Mouse (Mus musculus): Measurements from ENCODE around the gene Adam12. TPM values are rescaled to one million over a fixed set of nuclear protein-coding genes. Genes with fewer than 3 reads are reported as not detected.

Gene Adam12
- polyA plus RNA-seq, 1 experiment from 2014 or later = 2.1 TPM

- no peak overlapping the region for H3K4me3 ChIP-seq
- H3K4me1 ChIP-seq = no peaks in the 10 kb centered on the region
- H3K27me3 ChIP-seq (replicated peaks; ENCODE audit: low read depth, poor library complexity, severe bottlenecking) = no peaks in the 10 kb centered on the region
- no peak overlapping the region for H3K27ac ChIP-seq (replicated peaks)
- H3K9me3 ChIP-seq = no peaks in the 10 kb centered on the region
- WGBS = 80% methylated on average over 10 of the region's 10 CpGs
- no peak for DNase-seq (ENCODE audit: low spot score)
- H3K36me3 ChIP-seq (replicated peaks) = no peaks in the 10 kb centered on the region
These were observed 24.0 kb downstream of the Adam12 start for GRCm38 (mm10) chr7:134207956-134208355.

- Histone ChIP-seq H3K36me3 (replicated peaks) (no peaks in the 10 kb centered on the region), H3K27ac (replicated peaks) (no peak overlapping the region), H3K4me3 (no peak overlapping the region), H3K4me1 (no peaks in the 10 kb centered on the region), H3K9me3 (no peaks in the 10 kb centered on the region), H3K27me3 (replicated peaks; ENCODE audit: low read depth, poor library complexity, severe bottlenecking) (no peaks in the 10 kb centered on the region)
- no peak for DNase-seq (ENCODE audit: low spot score)
- WGBS = 61% methylated on average over 3 of the region's 3 CpGs
These were observed 38.9 kb downstream of the Adam12 start for GRCm38 (mm10) chr7:134193089-134193488.

- Histone ChIP-seq H3K9me3 (no peaks in the 10 kb centered on the region), H3K36me3 (replicated peaks) (no peaks in the 10 kb centered on the region), H3K4me3 (no peak overlapping the region), H3K4me1 (no peaks in the 10 kb centered on the region), H3K27ac (replicated peaks) (no peak overlapping the region), H3K27me3 (replicated peaks; ENCODE audit: low read depth, poor library complexity, severe bottlenecking) (no peaks in the 10 kb centered on the region)
- no peak for DNase-seq (ENCODE audit: low spot score)
- 91% methylated on average over 6 of the region's 6 CpGs for WGBS
These were observed 41.8 kb downstream of the Adam12 start for GRCm38 (mm10) chr7:134190101-134190500.

GRCm38 (mm10) chr7:134188565-134188964, 43.4 kb downstream of the Adam12 start:
- 93% methylated on average over 6 of the region's 6 CpGs for WGBS
- Histone ChIP-seq H3K27me3 (replicated peaks; ENCODE audit: low read depth, poor library complexity, severe bottlenecking) (no peaks in the 10 kb centered on the region), H3K27ac (replicated peaks) (no peak overlapping the region), H3K9me3 (no peaks in the 10 kb centered on the region), H3K4me3 (no peak overlapping the region), H3K36me3 (replicated peaks) (no peaks in the 10 kb centered on the region), H3K4me1 (no peaks in the 10 kb centered on the region)
- DNase-seq (ENCODE audit: low spot score) = no peak

- WGBS = 86% methylated on average over 1 of the region's 1 CpGs
- Histone ChIP-seq H3K27ac (replicated peaks) (no peak overlapping the region), H3K36me3 (replicated peaks) (no peaks in the 10 kb centered on the region)
These were observed 44.0 kb downstream of the Adam12 start for GRCm38 (mm10) chr7:134187946-134188345.

GRCm38 (mm10) chr7:134186497-134186896, 45.4 kb downstream of the Adam12 start:
- no peaks in the 10 kb centered on the region for H3K27me3 ChIP-seq (replicated peaks; ENCODE audit: low read depth, poor library complexity, severe bottlenecking)
- 91% methylated on average over 10 of the region's 10 CpGs for WGBS
- H3K9me3 ChIP-seq = no peaks in the 10 kb centered on the region
- H3K36me3 ChIP-seq (replicated peaks) = no peaks in the 10 kb centered on the region
- DNase-seq (ENCODE audit: low spot score) = no peak
- no peaks in the 10 kb centered on the region for H3K4me1 ChIP-seq
- no peak overlapping the region for H3K4me3 ChIP-seq
- H3K27ac ChIP-seq (replicated peaks) = no peak overlapping the region

More at GRCm38 (mm10) chr7:134187946-134188345, 44.0 kb downstream of the Adam12 start:
- Histone ChIP-seq H3K9me3 (no peaks in the 10 kb centered on the region), H3K27me3 (replicated peaks; ENCODE audit: low read depth, poor library complexity, severe bottlenecking) (no peaks in the 10 kb centered on the region), H3K4me1 (no peaks in the 10 kb centered on the region), H3K4me3 (no peak overlapping the region)
- no peak for DNase-seq (ENCODE audit: low spot score)

GRCm38 (mm10) chr7:134185751-134186150, 46.2 kb downstream of the Adam12 start:
- H3K36me3 ChIP-seq (replicated peaks) = no peaks in the 10 kb centered on the region
- H3K4me3 ChIP-seq = no peak overlapping the region
- DNase-seq (ENCODE audit: low spot score) = no peak
- H3K4me1 ChIP-seq = no peaks in the 10 kb centered on the region
- 92% methylated on average over 4 of the region's 4 CpGs for WGBS
- H3K27ac ChIP-seq (replicated peaks) = no peak overlapping the region
- H3K9me3 ChIP-seq = no peaks in the 10 kb centered on the region
- H3K27me3 ChIP-seq (replicated peaks; ENCODE audit: low read depth, poor library complexity, severe bottlenecking) = no peaks in the 10 kb centered on the region

- H3K4me3 ChIP-seq = no peak overlapping the region
- no peak for DNase-seq (ENCODE audit: low spot score)
- 45% methylated on average over 1 of the region's 1 CpGs for WGBS
- H3K27me3 ChIP-seq (replicated peaks; ENCODE audit: low read depth, poor library complexity, severe bottlenecking) = no peaks in the 10 kb centered on the region
- no peaks in the 10 kb centered on the region for H3K9me3 ChIP-seq
- no peak overlapping the region for H3K27ac ChIP-seq (replicated peaks)
- H3K4me1 ChIP-seq = no peaks in the 10 kb centered on the region
- H3K36me3 ChIP-seq (replicated peaks) = no peaks in the 10 kb centered on the region
These were observed 50.2 kb downstream of the Adam12 start for GRCm38 (mm10) chr7:134181717-134182116.

GRCm38 (mm10) chr7:134181056-134181455, 50.9 kb downstream of the Adam12 start:
- WGBS = 95% methylated on average over 1 of the region's 1 CpGs

GRCm38 (mm10) chr7:134177051-134177450, 54.9 kb downstream of the Adam12 start:
- Histone ChIP-seq H3K4me3 (no peak overlapping the region), H3K27me3 (replicated peaks; ENCODE audit: low read depth, poor library complexity, severe bottlenecking) (no peaks in the 10 kb centered on the region), H3K9me3 (no peaks in the 10 kb centered on the region), H3K36me3 (replicated peaks) (no peaks in the 10 kb centered on the region), H3K27ac (replicated peaks) (no peak overlapping the region), H3K4me1 (no peaks in the 10 kb centered on the region)
- DNase-seq (ENCODE audit: low spot score) = no peak
- 87% methylated on average over 2 of the region's 2 CpGs for WGBS

More at GRCm38 (mm10) chr7:134181056-134181455, 50.9 kb downstream of the Adam12 start:
- no peak overlapping the region for H3K27ac ChIP-seq (replicated peaks)
- H3K4me3 ChIP-seq = no peak overlapping the region
- no peak for DNase-seq (ENCODE audit: low spot score)
- H3K36me3 ChIP-seq (replicated peaks) = no peaks in the 10 kb centered on the region
- no peaks in the 10 kb centered on the region for H3K9me3 ChIP-seq
- no peaks in the 10 kb centered on the region for H3K4me1 ChIP-seq
- no peaks in the 10 kb centered on the region for H3K27me3 ChIP-seq (replicated peaks; ENCODE audit: low read depth, poor library complexity, severe bottlenecking)

- Histone ChIP-seq H3K9me3 (no peaks in the 10 kb centered on the region), H3K4me1 (no peaks in the 10 kb centered on the region), H3K27me3 (replicated peaks; ENCODE audit: low read depth, poor library complexity, severe bottlenecking) (no peaks in the 10 kb centered on the region), H3K27ac (replicated peaks) (no peak overlapping the region), H3K4me3 (no peak overlapping the region), H3K36me3 (replicated peaks) (no peaks in the 10 kb centered on the region)
- 88% methylated on average over 4 of the region's 4 CpGs for WGBS
- DNase-seq (ENCODE audit: low spot score) = no peak
These were observed 56.7 kb downstream of the Adam12 start for GRCm38 (mm10) chr7:134175201-134175600.

- Histone ChIP-seq H3K27me3 (replicated peaks; ENCODE audit: low read depth, poor library complexity, severe bottlenecking) (no peaks in the 10 kb centered on the region), H3K4me1 (no peaks in the 10 kb centered on the region), H3K9me3 (no peaks in the 10 kb centered on the region), H3K36me3 (replicated peaks) (no peaks in the 10 kb centered on the region), H3K27ac (replicated peaks) (no peak overlapping the region), H3K4me3 (no peak overlapping the region)
- WGBS = 86% methylated on average over 14 of the region's 14 CpGs
- no peak for DNase-seq (ENCODE audit: low spot score)
These were observed 58.4 kb downstream of the Adam12 start for GRCm38 (mm10) chr7:134173442-134174090.

- H3K4me1 ChIP-seq = peaks cover 11% of the 10 kb centered on the region
- H3K36me3 ChIP-seq (replicated peaks) = no peaks in the 10 kb centered on the region
- no peaks in the 10 kb centered on the region for H3K9me3 ChIP-seq
- no peak overlapping the region for H3K4me3 ChIP-seq
- DNase-seq (ENCODE audit: low spot score) = no peak
- 90% methylated on average over 9 of the region's 9 CpGs for WGBS
- H3K27me3 ChIP-seq (replicated peaks; ENCODE audit: low read depth, poor library complexity, severe bottlenecking) = no peaks in the 10 kb centered on the region
- H3K27ac ChIP-seq (replicated peaks) = no peak overlapping the region
These were observed 61.6 kb downstream of the Adam12 start for GRCm38 (mm10) chr7:134170180-134170910.

Measured in embryonic facial prominence, embryonic 10.5 days (tissue).